Mouse (Mus musculus) hindbrain, embryonic 16.5 days (tissue): ENCODE results near the gene Rnf114. TPM values are rescaled to one million over a fixed set of nuclear protein-coding genes. Genes with fewer than 3 reads are reported as not detected.

Experiments used
- ATAC-seq: fragments of 200-750 bp; cut with Nextera tagmentation; 2 replicates; pipeline ENCODE4 v1.8.0; 2017; ENCODE audit warnings: moderate TSS enrichment, moderate library complexity
- H3K27ac ChIP-seq: fragments of 300-500 bp; sonication (generic); 2 replicates; pipeline ENCODE4 v1.5.1; 2014; ENCODE audit warnings: low read depth, mild to moderate bottlenecking, control low read depth, low read length, moderate library complexity
- H3K27me3 ChIP-seq: fragments of 300-500 bp; sonication (generic); replicated peaks from 2 replicates; pipeline ENCODE4 v1.6.1; 2014; ENCODE audit warnings: low read length; ENCODE audit not compliant: control insufficient read depth, insufficient read depth
- H3K36me3 ChIP-seq: fragments of 300-500 bp; sonication (generic); 2 replicates; pipeline ENCODE4 v1.6.1; 2014; ENCODE audit warnings: mild to moderate bottlenecking, low read length, moderate library complexity, mixed read lengths; ENCODE audit not compliant: control insufficient read depth, insufficient read depth
- H3K4me1 ChIP-seq: fragments of 300-500 bp; sonication (generic); 2 replicates; pipeline ENCODE4 v1.6.1; 2014; ENCODE audit warnings: low read depth, low read length; ENCODE audit not compliant: control insufficient read depth, insufficient read depth
- H3K4me2 ChIP-seq: fragments of 300-500 bp; sonication (generic); 2 replicates; pipeline ENCODE4 v1.6.1; 2014; ENCODE audit warnings: mild to moderate bottlenecking, low read length, control low read depth, moderate library complexity
- H3K4me3 ChIP-seq: fragments of 300-500 bp; sonication (generic); 2 replicates; pipeline ENCODE4 v1.5.1; 2014; ENCODE audit warnings: mild to moderate bottlenecking, low read length, control low read depth, moderate library complexity
- H3K9ac ChIP-seq: fragments of 300-500 bp; sonication (generic); 2 replicates; pipeline ENCODE4 v1.6.1; 2014; ENCODE audit warnings: low read depth, mild to moderate bottlenecking, control low read depth, low read length, moderate library complexity
- H3K9me3 ChIP-seq: fragments of 300-500 bp; sonication (generic); 2 replicates; pipeline ENCODE4 v1.6.1; 2014; ENCODE audit warnings: mild to moderate bottlenecking, low read length, moderate library complexity; ENCODE audit not compliant: control insufficient read depth
- WGBS: fragments of 180-500 bp; shearing (Covaris S2); extraction: QIAGEN DNeasy Blood & Tissue Kit; methylation state at CpG from one replicate; pipeline ENCODE4 v1.1.7; 2014; 5-methylcytosine and 5-hydroxymethylcytosine counted together
- polyA plus RNA-seq: library from polyadenylated mRNA; unstranded; fragments of >200 nt; fragmentation: Nextera tagmentation; extraction: Ambion mirVana; gene quantifications from 2 replicates; pipeline ENCODE4 v1.2.1, GENCODE M21; 2015

The Rnf114 gene
- polyA plus RNA-seq, 1 experiment from 2014 or later = 112 TPM

DNA sequence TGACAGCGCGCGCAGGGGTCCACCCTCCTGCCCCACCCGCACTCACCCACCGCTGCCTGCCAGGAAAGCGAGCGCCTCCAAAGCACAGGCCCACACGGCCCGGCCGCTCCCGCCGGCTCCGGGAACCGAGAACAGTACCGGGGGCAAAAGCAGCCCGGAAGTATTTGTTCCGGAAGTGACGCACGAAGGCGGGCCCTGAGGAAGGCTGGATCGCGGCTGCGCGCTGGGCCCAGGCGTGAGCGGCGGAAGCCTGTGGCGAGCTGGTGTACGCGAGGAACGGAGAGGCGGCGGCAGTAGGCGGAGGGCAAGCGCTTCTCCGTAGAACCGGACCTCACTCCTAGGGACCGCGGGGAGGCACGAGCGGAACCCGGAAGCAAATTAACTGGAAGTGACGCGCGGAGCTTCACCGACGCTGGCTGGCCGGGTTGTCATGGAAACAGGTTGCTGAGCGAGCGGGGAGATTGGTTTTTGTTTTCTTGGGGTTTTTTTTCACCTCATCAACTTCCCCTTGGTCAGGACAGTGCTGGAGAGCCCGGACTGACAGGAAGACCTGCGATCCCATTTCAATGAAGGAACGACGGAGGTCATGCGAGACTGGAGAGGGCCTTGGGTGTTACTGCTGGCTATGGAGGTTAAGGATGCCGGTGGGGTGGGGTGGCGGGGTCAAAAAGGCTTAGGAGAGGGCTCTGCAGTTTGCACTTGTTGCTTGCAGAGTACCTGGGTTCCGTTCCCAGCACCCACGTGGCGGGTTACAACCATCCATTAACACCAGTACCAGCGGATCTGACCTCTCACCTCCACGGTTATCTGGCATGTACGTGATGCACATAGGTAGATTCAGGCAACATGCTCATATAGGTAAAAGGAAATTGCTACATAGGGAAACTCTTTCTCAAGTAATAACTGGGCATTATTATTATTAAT, 530 bp downstream of the Rnf114 start, which contains the start of gene Spata2:
Gene Spata2 (minus strand): TSS at position 175 of the 924 bp plus-strand sequence.
- peak; percentile 90 for ATAC-seq
- no peaks in the 10 kb centered on the region for H3K36me3 ChIP-seq
- peak within 1 kb of the TSS; percentile 98 for H3K27ac ChIP-seq
- H3K9ac ChIP-seq = peak within 1 kb of the TSS; percentile 96
- H3K4me1 ChIP-seq = peaks cover 21% of the 10 kb centered on the region
- H3K27me3 ChIP-seq = no peaks in the 10 kb centered on the region
- H3K4me2 ChIP-seq = peak within 1 kb of the TSS; percentile 94
- peak within 1 kb of the TSS; percentile 100 for H3K4me3 ChIP-seq
- WGBS = 2% methylated on average over 63 of the region's 63 CpGs
- no peaks in the 10 kb centered on the region for H3K9me3 ChIP-seq

DNA sequence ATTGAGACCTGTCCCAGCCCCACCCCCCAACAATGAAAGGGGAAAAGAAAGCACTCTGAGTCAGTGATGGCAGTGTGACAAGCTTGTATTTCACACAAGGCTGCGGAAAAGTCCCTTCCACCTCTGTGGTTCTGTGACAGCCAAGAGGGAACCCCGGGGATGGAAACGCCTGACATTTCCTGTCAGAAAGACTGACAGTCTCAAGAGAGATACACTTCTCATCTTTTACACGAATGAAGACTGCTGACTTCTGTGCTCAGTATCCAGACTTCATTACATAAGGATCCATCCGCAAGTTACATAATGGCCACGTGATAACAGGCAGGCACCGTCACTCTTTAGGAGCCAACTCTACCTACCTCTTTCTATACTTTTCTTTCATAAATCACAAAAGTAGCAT, 4.0 kb downstream of the Rnf114 start:
- no peak for ATAC-seq
- Histone ChIP-seq H3K9me3 (no peaks in the 10 kb centered on the region), H3K4me1 (peaks cover 11% of the 10 kb centered on the region), H3K27me3 (no peaks in the 10 kb centered on the region), H3K4me3 (no peak overlapping the region), H3K27ac (no peak overlapping the region), H3K9ac (no peak overlapping the region), H3K36me3 (no peaks in the 10 kb centered on the region), H3K4me2 (no peak overlapping the region)
- 83% methylated on average over 7 of the region's 7 CpGs for WGBS

DNA sequence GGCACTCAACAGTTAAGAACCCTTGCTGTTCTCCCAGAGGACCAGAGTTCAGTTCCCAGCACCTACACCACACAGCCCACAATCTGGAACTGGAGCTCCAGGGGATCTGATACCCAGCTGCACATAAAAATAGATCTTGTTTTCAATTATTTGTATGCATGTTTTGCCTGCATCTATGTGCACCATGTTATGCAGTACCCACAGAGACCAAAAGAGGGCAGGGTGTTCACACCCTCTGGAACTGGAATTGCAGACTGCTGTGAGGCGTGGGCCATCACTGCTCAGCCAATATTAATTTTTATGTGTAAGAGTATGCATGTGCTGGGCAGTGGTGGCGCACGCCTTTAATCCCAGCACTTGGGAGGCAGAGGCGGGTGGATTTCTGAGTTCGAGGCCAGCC, 4.8 kb downstream of the Rnf114 start:
- H3K9ac ChIP-seq = no peak overlapping the region
- H3K27me3 ChIP-seq = no peaks in the 10 kb centered on the region
- H3K9me3 ChIP-seq = no peaks in the 10 kb centered on the region
- H3K4me3 ChIP-seq = no peak overlapping the region
- H3K36me3 ChIP-seq = no peaks in the 10 kb centered on the region
- peaks cover 5% of the 10 kb centered on the region for H3K4me1 ChIP-seq
- no peak for ATAC-seq
- WGBS = 79% methylated on average over 5 of the region's 5 CpGs
- H3K4me2 ChIP-seq = no peak overlapping the region
- no peak overlapping the region for H3K27ac ChIP-seq

DNA sequence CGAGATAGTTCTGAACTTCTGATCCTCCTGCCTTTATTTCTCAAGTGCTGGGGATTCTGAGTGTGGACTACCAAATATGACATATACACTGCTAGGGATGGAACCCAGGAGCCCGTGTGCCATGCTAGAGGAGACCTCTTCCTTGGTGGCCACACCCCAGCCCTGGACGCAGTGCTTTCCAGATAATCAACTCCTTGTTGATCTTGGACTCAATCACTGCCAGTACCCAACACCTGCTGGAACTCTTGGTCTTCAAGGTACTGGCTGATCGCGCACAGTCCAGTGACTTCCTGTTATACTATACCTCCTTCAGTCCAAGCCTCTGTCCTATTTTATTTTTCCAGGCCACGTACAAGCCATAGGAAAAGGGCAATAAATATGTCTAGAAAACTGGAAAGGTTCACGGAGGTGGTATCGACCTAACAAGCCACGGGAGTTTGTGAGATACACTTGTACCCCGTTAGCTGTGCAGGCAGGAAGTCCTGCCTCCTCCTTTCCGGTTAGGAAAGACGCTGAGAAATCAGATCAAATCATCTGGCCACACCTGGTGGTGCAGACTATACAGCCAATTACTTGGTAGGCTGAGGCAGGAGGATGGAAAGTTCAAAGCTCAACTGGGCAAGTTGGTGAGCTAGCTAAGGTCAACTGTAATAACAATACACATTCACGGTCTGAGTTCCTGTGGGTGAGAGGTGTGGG, 10.3 kb downstream of the Rnf114 start:
- WGBS = 53% methylated on average over 13 of the region's 13 CpGs

DNA sequence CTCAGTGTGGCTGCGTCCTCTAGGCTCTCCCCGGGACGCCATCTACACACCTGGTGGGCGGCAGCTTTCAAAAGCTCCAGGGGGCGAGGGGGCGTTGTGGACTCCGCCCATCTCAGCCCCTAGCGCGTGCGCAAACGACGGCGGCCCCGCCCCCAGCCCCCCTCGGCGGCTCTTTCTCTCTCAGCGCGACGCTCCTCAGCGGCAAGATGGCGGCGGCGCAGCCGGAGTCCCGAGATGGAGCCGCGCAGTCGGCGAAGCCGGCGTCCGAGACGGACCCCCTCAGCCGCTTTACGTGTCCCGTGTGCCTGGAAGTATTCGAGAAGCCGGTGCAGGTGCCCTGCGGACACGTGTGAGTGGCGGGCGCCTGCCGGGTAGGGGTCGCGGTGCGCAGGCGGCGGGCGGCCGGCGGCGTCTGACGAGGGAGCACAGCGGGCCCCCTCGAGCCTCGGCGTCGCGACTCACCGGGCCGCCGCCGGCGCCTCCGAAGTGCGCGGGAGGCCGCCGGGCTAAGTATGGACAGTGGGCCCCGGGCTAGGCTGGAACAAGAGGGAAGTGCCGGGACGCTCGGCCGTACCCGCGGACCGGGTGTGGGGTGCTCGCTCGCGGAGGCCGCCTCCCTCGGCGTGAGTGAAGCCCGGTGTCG, 10.9 kb downstream of the Rnf114 start:
- no peaks in the 10 kb centered on the region for H3K27me3 ChIP-seq
- H3K4me1 ChIP-seq = peaks cover 28% of the 10 kb centered on the region
- WGBS = under 1% methylated on average over 78 of the region's 85 CpGs
- peaks cover 10% of the 10 kb centered on the region for H3K36me3 ChIP-seq
- H3K9ac ChIP-seq = peak overlapping the region; percentile 96
- peak overlapping the region; percentile 96 for H3K4me3 ChIP-seq
- H3K9me3 ChIP-seq = no peaks in the 10 kb centered on the region
- H3K4me2 ChIP-seq = peak overlapping the region; percentile 79
- H3K27ac ChIP-seq = peak overlapping the region; percentile 91
- ATAC-seq = peak; percentile 90

More for the DNA sequence above, 10.3 kb downstream of the Rnf114 start:
- peak overlapping the region; percentile 49; the same call in 1 of the 2 replicates for H3K27ac ChIP-seq
- H3K4me2 ChIP-seq = peak overlapping the region; percentile 79
- no peaks in the 10 kb centered on the region for H3K9me3 ChIP-seq
- H3K4me1 ChIP-seq = peaks cover 28% of the 10 kb centered on the region
- ATAC-seq = peak; percentile 60
- no peaks in the 10 kb centered on the region for H3K27me3 ChIP-seq
- peak overlapping the region; percentile 96 for H3K4me3 ChIP-seq
- peak overlapping the region; percentile 96; the same call in 1 of the 2 replicates for H3K9ac ChIP-seq
- H3K36me3 ChIP-seq = peaks cover 5% of the 10 kb centered on the region; the same call in 1 of the 2 replicates

DNA sequence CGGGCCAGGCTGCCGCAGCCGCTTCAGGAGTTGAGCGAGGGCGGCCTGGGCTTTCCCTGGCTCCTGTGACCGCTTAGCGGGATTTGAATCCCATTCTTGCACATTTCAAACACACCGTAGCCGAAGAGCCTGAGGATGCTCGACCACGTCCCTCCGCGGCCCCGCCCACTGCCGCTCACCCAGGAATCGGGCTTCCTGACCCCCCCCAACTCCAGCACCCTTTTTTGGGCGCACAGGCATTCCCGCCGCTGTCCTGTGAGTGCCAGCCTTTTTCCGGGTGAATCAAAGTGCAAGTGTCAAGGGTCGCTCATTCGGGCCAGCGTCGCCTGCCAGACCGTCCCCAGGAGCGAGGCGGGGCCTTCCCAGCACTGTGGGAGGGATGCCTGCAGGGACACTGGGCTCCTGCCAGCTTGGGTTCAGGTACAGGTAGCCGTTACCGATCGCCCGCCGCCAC, 11.5 kb downstream of the Rnf114 start:
- Histone ChIP-seq H3K4me2 (peak overlapping the region; percentile 79), H3K36me3 (peaks cover 15% of the 10 kb centered on the region), H3K4me3 (peak overlapping the region; percentile 96), H3K9ac (peak overlapping the region; percentile 96), H3K9me3 (no peaks in the 10 kb centered on the region), H3K27ac (peak overlapping the region; percentile 91), H3K4me1 (peaks cover 28% of the 10 kb centered on the region), H3K27me3 (no peaks in the 10 kb centered on the region)
- WGBS = under 1% methylated on average over 27 of the region's 32 CpGs
- peak; percentile 18 for ATAC-seq

DNA sequence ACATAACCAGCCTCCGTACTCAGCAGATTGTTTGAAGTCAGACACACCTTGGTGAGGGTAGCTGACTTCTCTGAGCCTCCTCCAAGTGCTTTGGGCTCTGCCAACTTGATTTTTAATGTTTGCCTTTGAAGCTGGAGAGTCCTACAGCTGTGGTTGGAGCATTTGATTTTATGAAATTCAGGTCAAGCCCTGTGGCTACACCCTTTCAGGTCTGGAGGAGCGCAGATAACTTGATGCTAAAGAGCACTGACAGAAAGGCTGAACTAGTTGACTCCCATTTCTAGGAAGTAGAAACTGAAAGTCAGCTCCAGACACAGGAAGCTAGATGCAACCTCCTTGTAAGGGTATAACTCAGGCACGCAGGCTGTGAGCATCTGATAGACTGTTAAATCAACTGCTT, 12.7 kb downstream of the Rnf114 start:
- ATAC-seq = no peak
- Histone ChIP-seq H3K4me3 (no peak overlapping the region), H3K4me1 (peaks cover 28% of the 10 kb centered on the region), H3K36me3 (peaks cover 19% of the 10 kb centered on the region), H3K9me3 (no peaks in the 10 kb centered on the region), H3K27me3 (no peaks in the 10 kb centered on the region), H3K4me2 (peak overlapping the region; percentile 79), H3K9ac (no peak overlapping the region), H3K27ac (no peak overlapping the region)
- WGBS = 85% methylated on average over 3 of the region's 3 CpGs

DNA sequence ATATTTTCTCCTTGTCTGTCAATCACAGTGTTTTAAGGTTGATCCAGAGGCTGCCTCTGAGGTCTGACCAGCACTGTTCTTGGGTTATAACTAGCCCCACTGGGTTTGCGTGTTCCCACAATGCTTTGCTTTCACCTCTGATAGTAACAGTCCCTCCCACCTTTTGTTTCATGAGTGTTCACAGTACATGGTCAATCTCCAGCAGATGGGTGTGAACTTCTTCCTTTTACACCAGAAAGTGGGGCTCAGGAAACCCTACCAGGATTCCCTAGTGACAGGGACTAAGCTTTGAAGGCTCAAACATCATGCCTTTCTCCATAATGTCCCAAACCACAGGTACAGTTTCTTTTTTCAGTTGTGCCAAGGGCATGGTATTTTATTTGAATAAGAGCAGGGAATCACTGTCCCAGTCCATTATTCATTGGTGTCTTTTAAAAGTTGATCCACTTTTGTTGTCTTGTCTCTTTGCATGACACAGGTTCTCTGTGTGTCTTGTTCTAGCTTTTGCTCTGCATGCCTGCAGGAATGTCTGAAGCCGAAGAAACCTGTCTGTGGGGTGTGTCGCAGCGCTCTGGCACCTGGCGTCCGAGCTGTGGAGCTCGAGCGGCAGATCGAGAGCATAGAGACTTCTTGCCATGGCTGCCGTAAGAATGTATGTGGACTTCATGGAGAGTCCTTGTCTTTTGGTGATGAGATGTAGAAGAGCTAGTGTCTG, 14.3 kb downstream of the Rnf114 start:
- Histone ChIP-seq H3K4me2 (no peak overlapping the region), H3K9ac (no peak overlapping the region)

More for the DNA sequence above, 14.3 kb downstream of the Rnf114 start:
- Histone ChIP-seq H3K27me3 (no peaks in the 10 kb centered on the region), H3K27ac (no peak overlapping the region), H3K4me3 (no peak overlapping the region), H3K36me3 (peaks cover 29% of the 10 kb centered on the region), H3K4me1 (peaks cover 28% of the 10 kb centered on the region), H3K9me3 (no peaks in the 10 kb centered on the region)
- 94% methylated on average over 10 of the region's 10 CpGs for WGBS
- no peak for ATAC-seq
